Mouse (Mus musculus): ENCODE results near the gene Gm1123. TPM values are rescaled to one million over a fixed set of nuclear protein-coding genes. Genes with fewer than 3 reads are reported as not detected.

The Gm1123 gene
- polyA plus RNA-seq, 1 experiment from 2014 or later, result not detected

Other genes with a start within 250 kb of the Gm1123 start
- not detected in 2 replicates for gene Prr23a1, start 193.2 kb downstream of the Gm1123 start, polyA plus RNA-seq (2015; fragmentation: Nextera tagmentation; extraction: Ambion mirVana)
- gene Prr23a2, start 179.2 kb downstream of the Gm1123 start, polyA plus RNA-seq (2015; fragmentation: Nextera tagmentation; extraction: Ambion mirVana), result not detected in 2 replicates
- gene Prr23a3, start 170.9 kb downstream of the Gm1123 start, polyA plus RNA-seq (2015; fragmentation: Nextera tagmentation; extraction: Ambion mirVana), result not detected in 2 replicates
- not detected in 2 replicates for gene 7420426K07Rik, start 132.6 kb downstream of the Gm1123 start, polyA plus RNA-seq (2015; fragmentation: Nextera tagmentation; extraction: Ambion mirVana)
- gene Foxl2, start 80.4 kb downstream of the Gm1123 start, polyA plus RNA-seq (2015; fragmentation: Nextera tagmentation; extraction: Ambion mirVana), result not detected in 2 replicates
- gene Faim, start 49.3 kb downstream of the Gm1123 start, polyA plus RNA-seq (2015; fragmentation: Nextera tagmentation; extraction: Ambion mirVana), result 26.6 and 33.5 TPM in 2 replicates
- gene Pik3cb, start 104.9 kb upstream of the Gm1123 start, polyA plus RNA-seq (2015; fragmentation: Nextera tagmentation; extraction: Ambion mirVana), result 1.3 and 1.8 TPM in 2 replicates
- not detected in 2 replicates for gene Faiml, start 201.5 kb upstream of the Gm1123 start, polyA plus RNA-seq (2015; fragmentation: Nextera tagmentation; extraction: Ambion mirVana)
- 21.2 and 24.5 TPM in 2 replicates for gene Cep70, start 207.7 kb upstream of the Gm1123 start, polyA plus RNA-seq (2015; fragmentation: Nextera tagmentation; extraction: Ambion mirVana)